Mouse (Mus musculus) spleen, postnatal 36 days (tissue): ENCODE data around the gene Wdr4.
"Not testable (repeated sequence)": the region's sequence is repeated elsewhere in the genome, so short reads cannot be mapped to it uniquely, and the experiment has no call there.

Experiments
- DNase-seq, 2 experiments: peaks; one replicate each; pipeline ENCODE4 v3.0.0; 2022; ENCODE audit warnings: low spot score in 2 of 2, mixed read lengths in 1 of 2

Wdr4 gene

GRCm38 (mm10) chr17:31535871-31536629 lies 16.3 kb upstream of the Wdr4 start:
- no peak for DNase-seq

GRCm38 (mm10) chr17:31535358-31535757 lies 15.6 kb upstream of the Wdr4 start:
- no peak for DNase-seq

- not testable (repeated sequence) for DNase-seq
These were observed 12.6 kb upstream of the Wdr4 start for GRCm38 (mm10) chr17:31532331-31532730.

DNA sequence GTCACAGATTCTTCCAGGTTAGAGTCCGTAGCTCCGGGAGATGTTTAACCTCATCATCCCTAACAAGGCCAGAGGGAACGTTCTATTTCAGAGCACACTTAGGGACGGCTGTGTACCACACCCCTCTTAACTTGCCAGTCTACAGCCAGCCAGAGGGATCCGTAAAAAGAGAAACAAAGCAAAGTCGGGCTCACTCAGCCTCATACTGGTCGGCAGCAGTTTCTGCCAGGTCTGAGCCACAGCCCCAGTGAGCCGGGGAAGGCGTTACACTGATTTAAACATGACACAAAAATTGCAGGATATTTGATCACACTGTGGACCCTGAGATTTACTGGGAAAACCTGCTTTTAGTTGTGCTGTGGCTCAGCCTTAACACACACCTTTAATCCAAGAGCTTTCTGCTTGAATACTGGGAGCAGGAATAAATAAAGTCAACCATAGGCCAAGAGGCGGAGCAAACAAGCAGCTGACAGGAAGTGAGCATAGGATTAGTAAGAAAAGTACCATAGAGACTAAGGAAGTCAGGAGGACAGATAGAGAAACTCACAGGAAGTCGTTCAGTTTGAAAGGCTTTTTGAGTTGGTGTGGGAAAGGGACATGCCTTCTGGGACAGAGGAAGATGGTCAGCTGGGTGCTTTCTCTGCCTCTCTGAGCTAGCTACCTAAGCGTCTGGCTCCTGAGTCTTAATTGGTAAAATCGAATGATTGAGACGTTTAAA lies 11.8 kb upstream of the Wdr4 start:
- no peak for DNase-seq

DNA sequence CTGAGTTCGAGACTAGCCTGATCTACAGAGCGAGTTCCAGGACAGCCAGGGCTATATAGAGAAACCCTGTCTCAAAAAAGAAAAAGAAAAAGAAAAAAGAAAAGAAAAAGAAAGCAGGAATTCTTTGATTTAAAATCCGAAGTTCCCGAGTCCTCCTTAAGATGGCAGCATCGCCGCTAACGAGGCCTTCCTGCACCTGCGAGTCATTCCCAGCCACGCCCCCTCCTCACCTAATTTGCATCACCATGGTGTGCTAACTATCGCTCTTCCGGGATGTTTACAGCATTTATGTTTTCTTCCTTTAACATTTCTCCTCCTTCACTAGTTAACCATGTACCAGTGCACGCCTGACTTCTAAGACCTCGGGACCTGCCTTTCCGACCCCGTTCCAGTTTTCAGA lies 9.5 kb upstream of the Wdr4 start:
- DNase-seq = no peak

DNA sequence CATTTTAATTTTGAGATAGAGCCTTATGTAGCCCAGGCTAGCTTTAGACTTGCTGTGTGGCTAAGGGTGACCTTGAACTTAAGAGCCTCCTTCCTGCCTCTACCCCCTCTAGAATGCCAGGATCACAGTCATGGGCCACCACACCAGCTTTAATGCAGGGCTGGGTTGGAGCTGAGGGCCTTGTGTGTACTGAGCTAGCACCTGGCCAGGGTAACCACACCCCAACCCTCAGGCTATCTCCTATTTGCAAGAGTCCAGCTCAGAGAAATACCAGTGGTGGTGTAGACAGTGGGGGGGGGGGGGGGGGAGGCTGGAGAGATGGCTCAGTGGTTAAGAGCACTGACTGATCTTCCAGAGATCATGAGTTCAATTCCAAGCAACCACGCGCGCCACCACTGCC lies 6.0 kb upstream of the Wdr4 start:
- DNase-seq = no peak

DNA sequence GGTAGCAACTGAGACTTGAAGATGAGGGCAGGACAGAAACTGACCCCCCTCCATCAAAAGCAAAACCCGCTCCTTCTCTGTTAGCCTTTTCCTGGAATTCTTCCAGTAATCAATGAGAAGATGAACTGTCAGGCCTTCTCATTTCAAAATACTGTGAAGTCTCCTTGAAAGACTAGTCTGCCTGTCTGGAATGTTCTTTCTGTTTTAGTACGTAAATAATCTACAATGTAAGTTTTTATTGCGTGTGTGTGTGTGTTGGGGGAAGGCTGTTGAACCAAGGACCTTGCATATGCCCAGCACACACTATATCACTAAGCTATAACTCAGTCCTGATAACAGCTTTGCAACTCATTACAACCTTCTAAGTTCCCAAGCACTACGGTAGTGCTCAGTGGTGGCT lies 5.3 kb upstream of the Wdr4 start:
- DNase-seq = no peak

DNA sequence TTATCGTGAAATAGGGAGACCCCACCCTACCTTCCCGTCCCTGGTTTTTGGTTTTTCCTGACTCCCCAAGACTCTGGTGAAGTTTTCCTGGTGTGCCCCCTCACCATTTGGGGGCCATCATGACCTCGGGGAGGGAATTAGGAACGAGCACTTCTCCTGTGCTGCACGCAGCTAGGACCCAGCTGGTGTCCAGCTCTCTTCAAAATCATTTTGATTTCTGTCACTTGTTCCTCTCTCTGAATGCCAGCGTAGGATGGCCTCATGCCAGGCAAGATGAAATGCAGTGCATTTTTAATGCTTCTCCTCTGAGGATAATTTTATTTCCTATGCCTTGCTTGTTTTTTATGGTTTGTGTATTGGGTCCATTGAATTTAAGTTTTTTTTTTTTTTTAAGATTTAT lies 2.2 kb upstream of the Wdr4 start:
- no peak for DNase-seq

- no peak for DNase-seq
These were observed 1.1 kb upstream of the Wdr4 start for GRCm38 (mm10) chr17:31520895-31521294.

DNA sequence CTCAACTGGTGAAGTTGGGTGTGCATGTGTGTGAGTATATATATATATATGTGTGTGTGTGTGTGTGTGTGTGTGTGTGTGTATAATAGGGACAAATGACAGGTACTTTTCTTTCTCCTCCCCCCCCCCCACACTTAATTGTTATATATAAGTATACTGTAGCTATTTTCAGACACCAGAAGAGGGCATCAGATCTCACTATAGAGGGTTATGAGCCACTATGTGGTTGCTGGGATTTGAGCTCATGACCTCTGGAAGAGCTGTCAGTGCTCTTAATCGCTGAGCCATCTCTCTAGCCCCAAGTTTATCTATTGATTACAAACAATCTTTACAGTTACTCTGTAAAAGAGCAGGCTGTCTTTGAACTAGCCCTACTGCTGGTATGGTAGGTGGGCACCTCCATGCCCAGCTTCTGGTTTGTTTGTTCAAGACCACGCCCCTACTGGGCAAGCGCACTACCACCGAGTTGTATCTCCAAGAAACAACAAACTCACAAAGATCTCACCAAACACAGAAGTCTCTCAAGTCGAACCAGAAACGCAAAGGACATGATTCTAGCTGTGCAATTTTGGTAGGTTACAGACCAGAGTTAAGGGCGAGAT lies 335 bp downstream of the Wdr4 start:
- DNase-seq = no peak

DNA sequence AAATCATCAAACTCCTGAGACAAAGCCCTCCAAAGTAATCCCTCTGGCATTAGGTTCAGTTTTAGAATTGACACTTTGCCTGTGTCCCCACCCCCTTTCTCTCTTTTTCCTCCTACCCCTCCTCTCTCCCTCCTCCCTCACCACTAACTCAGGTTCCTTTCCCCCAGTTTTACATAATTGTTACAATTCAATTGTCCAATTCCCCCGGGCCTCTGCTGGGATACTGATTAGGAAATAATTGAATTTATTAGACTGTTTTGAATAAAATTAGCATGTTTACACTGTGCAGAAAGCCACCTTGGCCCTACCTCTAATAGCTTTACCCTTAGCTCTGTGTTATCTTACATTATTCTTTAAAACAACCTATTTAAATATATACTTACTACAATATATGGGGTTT lies 5.1 kb downstream of the Wdr4 start:
- DNase-seq = no peak

DNA sequence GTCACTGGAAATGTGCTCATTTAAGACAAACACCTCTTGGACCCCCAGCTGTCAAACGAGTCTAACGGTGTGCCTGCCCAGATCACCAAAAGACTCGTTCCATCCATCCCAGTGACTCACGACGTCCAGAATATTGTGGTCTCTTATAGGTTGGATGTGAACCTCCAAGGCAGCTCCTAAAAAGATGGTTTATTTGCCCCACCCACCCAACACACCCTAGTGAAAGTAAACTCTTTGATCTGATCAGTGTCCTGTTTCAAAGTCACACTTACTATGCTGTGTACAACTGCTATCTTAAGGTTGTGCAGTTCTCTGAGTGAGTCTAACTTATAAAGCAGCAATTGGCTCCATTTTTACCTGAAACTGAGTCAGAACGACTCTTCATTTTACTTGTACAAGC lies 7.2 kb downstream of the Wdr4 start:
- no peak for DNase-seq

DNA sequence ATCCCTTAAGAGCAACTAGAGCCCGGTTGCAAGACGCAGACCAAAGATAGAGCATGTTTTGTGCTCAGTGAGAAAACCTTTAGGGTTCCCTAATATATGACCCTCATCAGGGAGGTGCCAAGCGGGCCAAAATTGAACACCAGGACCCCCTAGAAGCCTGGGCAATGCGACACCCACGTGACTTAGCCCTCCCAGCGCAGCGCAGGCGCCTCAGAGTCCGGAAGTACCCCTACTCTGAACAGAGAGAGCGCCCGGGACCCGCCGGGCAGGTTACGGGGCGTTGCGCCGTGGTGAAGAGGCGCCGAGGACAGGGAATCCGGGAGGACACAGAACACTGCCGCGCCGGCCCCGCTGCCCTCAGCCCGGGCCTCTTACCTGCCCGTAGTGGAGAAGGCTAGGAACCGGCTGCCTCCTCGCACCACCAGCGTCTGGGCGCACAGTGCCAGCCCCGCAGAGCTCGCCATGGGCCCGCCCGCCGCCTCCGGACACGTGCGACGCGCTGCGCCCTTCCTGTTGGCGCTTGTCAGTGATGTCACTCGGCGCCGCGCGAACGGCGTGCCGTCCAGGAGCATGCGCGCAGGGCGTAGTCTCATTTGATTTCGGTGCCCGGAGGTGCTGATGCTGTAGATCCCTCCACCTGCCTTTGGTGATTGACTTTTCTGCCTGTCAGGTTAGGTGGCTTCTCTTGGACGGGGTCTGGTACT lies 7.8 kb downstream of the Wdr4 start:
- peak; percentile 85 for DNase-seq

DNA sequence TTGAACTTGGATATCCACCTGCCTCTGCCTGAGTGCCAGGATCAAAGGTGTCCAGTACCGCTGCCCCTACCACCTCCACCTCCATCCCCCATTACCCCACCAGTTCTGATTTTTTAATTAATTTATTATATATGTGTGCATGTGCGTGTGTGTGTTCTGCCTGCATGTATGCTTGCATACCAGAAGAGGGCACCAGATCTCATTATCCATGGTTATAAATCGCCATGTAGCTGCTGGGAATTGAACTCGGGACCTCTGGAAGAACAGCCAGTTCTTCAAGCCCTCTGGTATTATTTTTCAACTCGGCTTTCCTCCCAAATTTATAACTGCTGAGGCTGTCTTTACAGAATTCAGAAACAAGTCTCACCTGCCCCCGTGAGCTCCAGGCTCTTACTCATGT lies 8.8 kb downstream of the Wdr4 start:
- no peak for DNase-seq

GRCm38 (mm10) chr17:31506282-31506681 lies 13.5 kb downstream of the Wdr4 start:
- no peak for DNase-seq

GRCm38 (mm10) chr17:31505013-31505412 lies 14.8 kb downstream of the Wdr4 start:
- no peak for DNase-seq

DNA sequence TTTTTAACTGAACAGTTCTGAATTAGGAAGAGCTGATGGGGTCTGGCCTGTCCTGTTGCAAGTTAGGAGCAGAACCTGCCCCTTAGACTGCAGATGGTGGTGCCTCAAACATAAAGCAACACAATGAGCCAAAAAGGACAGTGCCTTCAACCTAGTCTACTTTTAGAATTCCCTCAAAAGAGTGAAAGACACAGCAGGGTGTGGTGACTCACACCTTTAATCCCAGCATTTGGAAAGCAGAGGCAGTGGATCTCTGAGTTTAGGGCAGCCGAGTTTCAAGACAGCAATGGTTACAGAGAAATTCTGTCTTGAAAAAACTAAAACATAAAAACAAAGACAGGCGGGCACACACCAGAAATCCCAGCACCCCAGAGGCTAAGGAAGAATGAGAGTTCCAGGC lies 15.8 kb downstream of the Wdr4 start:
- no peak for DNase-seq

DNA sequence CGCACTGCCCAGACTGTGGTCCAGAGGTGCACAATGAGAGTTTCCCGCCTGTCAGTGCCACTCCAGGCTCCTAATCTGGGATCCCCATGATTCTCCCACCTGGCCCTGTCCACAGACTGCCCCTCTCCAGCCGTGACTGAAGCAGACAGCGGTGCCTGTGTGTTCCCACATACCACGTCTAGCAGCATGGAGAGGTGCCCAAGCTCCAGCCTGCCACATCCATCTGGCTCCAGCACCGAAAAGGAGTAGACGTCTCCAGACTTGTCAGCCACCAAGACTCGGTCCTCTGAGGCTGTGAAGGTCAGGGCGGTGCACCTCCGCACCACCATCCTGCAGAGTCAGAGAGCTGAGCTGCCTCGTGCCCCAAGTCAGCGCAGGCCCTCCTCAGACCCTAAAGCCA lies 16.4 kb downstream of the Wdr4 start:
- no peak for DNase-seq

GRCm38 (mm10) chr17:31502261-31502927 lies 17.4 kb downstream of the Wdr4 start:
- no peak for DNase-seq

DNA sequence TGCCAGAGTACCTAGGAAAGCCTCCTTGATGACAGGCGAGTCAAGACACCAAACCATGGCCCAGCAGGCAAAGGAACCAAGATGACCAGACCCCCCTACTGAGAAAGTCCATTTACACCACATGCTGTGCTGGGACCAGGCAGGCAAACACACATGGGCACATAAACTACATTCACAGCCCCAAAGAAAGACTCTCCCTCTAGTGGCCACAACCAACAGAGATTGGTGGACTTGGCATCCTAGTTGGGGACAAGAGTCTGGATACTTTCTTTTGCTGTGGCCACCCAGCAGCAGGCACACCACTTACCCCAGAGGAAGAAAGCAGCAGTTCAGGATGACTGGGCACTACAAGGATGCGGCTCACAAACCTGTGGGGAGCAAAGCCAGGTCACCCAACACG lies 18.9 kb downstream of the Wdr4 start:
- DNase-seq = no peak

- no peak for DNase-seq
These were observed 19.4 kb downstream of the Wdr4 start for GRCm38 (mm10) chr17:31500416-31500815.

DNA sequence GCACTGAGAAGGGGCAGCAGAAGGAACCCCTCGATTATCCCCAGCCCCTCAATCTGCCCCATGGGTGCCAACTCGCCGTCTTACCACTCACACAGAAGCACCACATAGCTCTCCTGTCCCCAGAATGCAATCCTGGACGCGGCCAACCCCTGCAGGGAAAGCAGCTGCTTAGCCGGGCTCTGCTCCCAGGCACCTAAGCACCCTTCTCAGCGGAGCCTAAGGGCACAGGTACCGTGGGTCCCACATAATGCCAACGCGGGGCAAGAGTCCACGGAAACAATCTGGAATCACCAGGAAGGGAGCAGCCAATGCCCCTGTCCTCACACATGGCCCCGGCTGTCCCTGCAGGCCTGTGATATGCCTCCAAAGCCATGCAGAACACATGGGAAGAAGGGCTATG lies 20.1 kb downstream of the Wdr4 start:
- DNase-seq = no peak
